Mouse (Mus musculus) lung, postnatal 0 days (tissue): ENCODE measurements at regions not wholly inside any gene's neighbourhood (a gene's known extent, or its start where the extent isn't known, plus 50 kb on each side); places are given as distances from the start of the nearest gene placed in this dataset.

Source experiments
- ATAC-seq: fragments of 200-750 bp; cut with Nextera tagmentation; 2 replicates; pipeline ENCODE4 v1.8.0; 2017; ENCODE audit warnings: moderate library complexity
- DNase-seq: peaks from one replicate; pipeline ENCODE4 v3.0.0-alpha.2; 2016; ENCODE audit warnings: low spot score
- H3K27ac ChIP-seq: fragments of 300-500 bp; sonication (generic); 2 replicates; pipeline ENCODE4 v1.5.1; 2014; ENCODE audit warnings: antibody characterized with exemption, mild to moderate bottlenecking, low read length, mixed read lengths
- H3K27me3 ChIP-seq: fragments of 300-500 bp; sonication (generic); replicated peaks from 2 replicates; pipeline ENCODE4 v1.6.1; 2014; ENCODE audit warnings: low read length, mixed read lengths; ENCODE audit not compliant: insufficient read depth
- H3K36me3 ChIP-seq: fragments of 300-500 bp; sonication (generic); 2 replicates; pipeline ENCODE4 v1.6.1; 2014; ENCODE audit warnings: low read length, mixed read lengths; ENCODE audit not compliant: insufficient read depth
- H3K4me1 ChIP-seq: fragments of 300-500 bp; sonication (generic); 2 replicates; pipeline ENCODE4 v1.6.1; 2014; ENCODE audit warnings: antibody characterized with exemption, low read depth, low read length, mixed read lengths; ENCODE audit not compliant: insufficient read depth
- H3K4me2 ChIP-seq: fragments of 300-500 bp; sonication (generic); replicated peaks from 2 replicates; pipeline ENCODE4 v1.6.1; 2014; ENCODE audit warnings: low read depth, mild to moderate bottlenecking, low read length, moderate library complexity, mixed read lengths
- H3K4me3 ChIP-seq: fragments of 300-500 bp; sonication (generic); 2 replicates; pipeline ENCODE4 v1.5.1; 2014; ENCODE audit warnings: low read depth, low read length
- H3K9ac ChIP-seq: fragments of 300-500 bp; sonication (generic); replicated peaks from 2 replicates; pipeline ENCODE4 v1.6.1; 2014; ENCODE audit warnings: low read depth, mild to moderate bottlenecking
- H3K9me3 ChIP-seq: fragments of 300-500 bp; sonication (generic); 2 replicates; pipeline ENCODE4 v1.6.1; 2016; ENCODE audit warnings: low read length, mixed read lengths
- CTCF ChIP-seq: IDR thresholded peaks from 2 replicates; pipeline ENCODE4 v1.5.1; 2016; ENCODE audit warnings: antibody characterized with exemption, mild to moderate bottlenecking
- EP300 ChIP-seq: IDR thresholded peaks from 2 replicates; pipeline ENCODE4 v1.6.1; 2016; ENCODE audit warnings: antibody characterized with exemption, mild to moderate bottlenecking, control low read depth
- WGBS: fragments of 180-500 bp; shearing (Covaris S2); extraction: QIAGEN DNeasy Blood & Tissue Kit; methylation state at CpG from one replicate; pipeline ENCODE4 v1.1.7; 2014; 5-methylcytosine and 5-hydroxymethylcytosine counted together

GRCm38 (mm10) chr10:98650533-98650932, 263.7 kb upstream of the Atp2b1 start:
- Histone ChIP-seq H3K4me3 (no peak overlapping the region), H3K9ac (no peak overlapping the region), H3K27ac (peak overlapping the region; percentile 52; the same call in 1 of the 2 replicates), H3K4me2 (no peak overlapping the region), H3K27me3 (no peaks in the 10 kb centered on the region), H3K36me3 (no peaks in the 10 kb centered on the region), H3K4me1 (no peaks in the 10 kb centered on the region), H3K9me3 (no peaks in the 10 kb centered on the region)
- ATAC-seq = peak; percentile 68
- 43% methylated on average over 4 of the region's 4 CpGs for WGBS
- peak; percentile 23 for DNase-seq
- TF ChIP-seq EP300 (peak; percentile 45; the same call in 1 of the 2 replicates), CTCF (no peak)

- Histone ChIP-seq H3K4me3 (no peak overlapping the region), H3K4me2 (no peak overlapping the region), H3K27ac (peak overlapping the region; percentile 52; the same call in 1 of the 2 replicates), H3K36me3 (no peaks in the 10 kb centered on the region), H3K4me1 (no peaks in the 10 kb centered on the region), H3K27me3 (no peaks in the 10 kb centered on the region), H3K9me3 (no peaks in the 10 kb centered on the region), H3K9ac (no peak overlapping the region)
- ATAC-seq (peak; percentile 56), DNase-seq (peak; percentile 15)
- WGBS = 59% methylated on average over 6 of the region's 6 CpGs
- TF ChIP-seq CTCF = no peak
- TF ChIP-seq EP300 = no peak
Measured at GRCm38 (mm10) chr10:98651127-98651526, 263.1 kb upstream of the Atp2b1 start.

- Histone ChIP-seq H3K36me3 (no peaks in the 10 kb centered on the region), H3K27ac (no peak overlapping the region), H3K4me1 (no peaks in the 10 kb centered on the region), H3K4me3 (no peak overlapping the region), H3K4me2 (no peak overlapping the region), H3K27me3 (no peaks in the 10 kb centered on the region), H3K9me3 (no peaks in the 10 kb centered on the region), H3K9ac (no peak overlapping the region)
- DNase-seq (no peak), ATAC-seq (no peak)
- TF ChIP-seq EP300 (no peak), CTCF (no peak)
- WGBS = 83% methylated on average over 5 of the region's 5 CpGs
Measured at GRCm38 (mm10) chr10:98651599-98651998, 262.6 kb upstream of the Atp2b1 start.

DNA sequence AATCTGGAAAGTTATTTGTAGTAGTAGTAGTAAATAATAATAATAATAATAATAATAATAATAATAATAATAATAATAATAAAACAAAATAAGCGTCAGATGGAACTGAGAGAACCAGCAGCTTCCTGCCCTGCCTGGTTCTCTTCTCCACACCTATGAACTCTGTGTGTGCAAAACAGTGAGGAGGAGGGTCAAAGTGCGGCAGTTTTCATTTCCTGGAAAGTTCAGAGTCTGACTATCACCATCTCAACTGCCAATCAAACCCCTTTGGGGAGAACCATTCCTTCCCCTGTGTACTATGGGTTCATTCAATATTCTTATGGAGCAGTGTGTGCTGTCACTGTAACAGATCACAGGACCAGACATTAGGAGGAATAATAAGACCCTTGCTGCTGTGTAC, 262.1 kb upstream of the Atp2b1 start:
- ATAC-seq (no peak), DNase-seq (no peak)
- H3K9me3 ChIP-seq = no peaks in the 10 kb centered on the region
- 93% methylated on average over 2 of the region's 2 CpGs for WGBS
- no peak overlapping the region for H3K4me2 ChIP-seq
- H3K9ac ChIP-seq = no peak overlapping the region
- no peak overlapping the region for H3K4me3 ChIP-seq
- TF ChIP-seq EP300 (no peak), CTCF (no peak)
- H3K27ac ChIP-seq = no peak overlapping the region
- H3K27me3 ChIP-seq = no peaks in the 10 kb centered on the region
- no peaks in the 10 kb centered on the region for H3K36me3 ChIP-seq
- no peaks in the 10 kb centered on the region for H3K4me1 ChIP-seq

DNA sequence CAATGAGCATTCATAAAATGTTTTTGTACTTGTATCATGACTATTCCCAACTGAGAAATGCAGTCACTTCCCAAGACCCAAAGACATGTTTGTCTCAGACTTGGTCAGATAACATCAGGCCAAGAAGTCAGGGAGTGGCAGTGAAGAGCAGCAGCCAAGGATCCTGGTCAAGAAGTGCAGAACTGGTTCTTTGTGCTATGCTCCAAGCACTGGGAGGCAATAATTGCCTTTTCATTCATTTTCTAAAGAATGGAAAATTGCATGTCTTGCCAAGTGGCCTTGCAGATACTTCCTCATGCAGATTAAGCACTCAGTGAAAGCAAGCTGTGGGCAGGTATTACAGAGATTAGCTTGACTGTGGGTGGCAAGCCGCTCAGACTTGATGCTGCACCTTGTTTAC, 253.5 kb upstream of the Atp2b1 start:
- ATAC-seq (no peak), DNase-seq (peak; percentile 16)
- no peak overlapping the region for H3K4me2 ChIP-seq
- 60% methylated on average over 1 of the region's 1 CpGs for WGBS
- H3K9me3 ChIP-seq = no peaks in the 10 kb centered on the region
- H3K36me3 ChIP-seq = no peaks in the 10 kb centered on the region
- TF ChIP-seq EP300 = no peak; the same call in 1 of the 2 replicates
- no peak for TF ChIP-seq CTCF
- no peak overlapping the region for H3K27ac ChIP-seq
- H3K9ac ChIP-seq = no peak overlapping the region
- H3K4me3 ChIP-seq = no peak overlapping the region
- H3K4me1 ChIP-seq = no peaks in the 10 kb centered on the region
- no peaks in the 10 kb centered on the region for H3K27me3 ChIP-seq

GRCm38 (mm10) chr10:98665936-98666505, 248.2 kb upstream of the Atp2b1 start:
- Histone ChIP-seq H3K4me2 (no peak overlapping the region), H3K27ac (no peak overlapping the region), H3K27me3 (no peaks in the 10 kb centered on the region), H3K4me3 (no peak overlapping the region), H3K36me3 (no peaks in the 10 kb centered on the region), H3K9me3 (no peaks in the 10 kb centered on the region), H3K4me1 (no peaks in the 10 kb centered on the region), H3K9ac (no peak overlapping the region)
- 92% methylated on average over 3 of the region's 3 CpGs for WGBS
- ATAC-seq (no peak), DNase-seq (no peak)
- no peak for TF ChIP-seq EP300
- TF ChIP-seq CTCF = no peak

DNA sequence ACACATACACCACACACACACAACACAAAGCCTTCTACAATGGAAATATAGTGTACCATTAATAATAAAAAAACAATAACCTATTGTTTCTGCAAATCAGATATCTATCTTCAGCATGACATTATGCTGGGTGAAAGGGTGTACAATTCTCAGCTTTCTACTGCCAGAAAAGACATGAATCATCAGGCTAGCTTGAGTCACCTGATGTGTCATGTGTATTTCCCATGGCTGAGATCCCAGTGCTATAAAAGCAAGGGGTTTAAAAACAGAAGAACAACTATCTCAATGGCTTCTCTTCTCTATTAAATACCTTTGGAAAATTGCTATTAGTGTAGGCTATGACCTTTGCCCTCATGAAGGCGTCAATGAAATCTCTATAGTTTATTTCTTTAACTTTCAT, 246.5 kb upstream of the Atp2b1 start:
- no peak for DNase-seq
- no peak overlapping the region for H3K4me3 ChIP-seq
- H3K27ac ChIP-seq = no peak overlapping the region
- 45% methylated on average over 1 of the region's 1 CpGs for WGBS
- H3K9me3 ChIP-seq = no peaks in the 10 kb centered on the region
- H3K27me3 ChIP-seq = no peaks in the 10 kb centered on the region
- no peak overlapping the region for H3K4me2 ChIP-seq
- TF ChIP-seq CTCF (no peak), EP300 (no peak)
- no peak overlapping the region for H3K9ac ChIP-seq
- no peak for ATAC-seq
- no peaks in the 10 kb centered on the region for H3K4me1 ChIP-seq
- H3K36me3 ChIP-seq = no peaks in the 10 kb centered on the region
